Mouse (Mus musculus) small intestine, adult 2 months (tissue): ENCODE results near the gene Ddx19b. TPM values are rescaled to one million over a fixed set of nuclear protein-coding genes. Genes with fewer than 3 reads are reported as not detected.

ENCODE experiments used
- H3K27ac ChIP-seq: fragments of 200-500 bp; 2 replicates; pipeline ENCODE4 v1.5.1; 2012; ENCODE audit warnings: low read depth, low read length, control low read depth, inconsistent platforms; ENCODE audit not compliant: insufficient read depth
- H3K27me3 ChIP-seq: fragments of 200-500 bp; 2 replicates; pipeline ENCODE4 v1.6.1; 2012; ENCODE audit warnings: mild to moderate bottlenecking, moderate library complexity, low read length, inconsistent platforms; ENCODE audit not compliant: control insufficient read depth, insufficient read depth
- H3K36me3 ChIP-seq: fragments of 200-500 bp; 2 replicates; pipeline ENCODE4 v1.6.1; 2012; ENCODE audit warnings: mild to moderate bottlenecking, low read length, control low read depth, inconsistent platforms; ENCODE audit not compliant: control insufficient read depth, insufficient read depth
- H3K4me1 ChIP-seq: fragments of 200-500 bp; 2 replicates; pipeline ENCODE4 v1.6.1; 2012; ENCODE audit warnings: low read length, inconsistent platforms, mixed read lengths; ENCODE audit not compliant: control insufficient read depth, insufficient read depth, insufficient read length
- H3K4me3 ChIP-seq: fragments of 200-500 bp; 2 replicates; pipeline ENCODE4 v1.5.1; 2012; ENCODE audit warnings: low read depth, mild to moderate bottlenecking, control low read depth, inconsistent platforms, low read length, moderate library complexity
- CTCF ChIP-seq: fragments of 200-500 bp; IDR thresholded peaks from 2 replicates; pipeline ENCODE4 v1.5.1; 2012; ENCODE audit warnings: low read depth, mild to moderate bottlenecking, control low read depth, inconsistent platforms, low read length, moderate library complexity, mixed read lengths; ENCODE audit not compliant: insufficient replicate concordance, insufficient read length; ENCODE audit errors: extremely low read depth
- POLR2A ChIP-seq: fragments of 200-500 bp; IDR thresholded peaks from 2 replicates; pipeline ENCODE4 v1.6.1; 2012; ENCODE audit warnings: low read depth, mild to moderate bottlenecking, control low read depth, inconsistent platforms, low read length, moderate library complexity
- WGBS: fragments of 180-500 bp; shearing (Covaris S2); methylation state at CpG from one replicate; pipeline ENCODE4 v1.1.7; 2018; 5-methylcytosine and 5-hydroxymethylcytosine counted together
- polyA plus RNA-seq: library from polyadenylated mRNA; depleted of rRNA; stranded (reverse); fragments of >200 nt; gene quantifications from 2 replicates; pipeline ENCODE4 v1.2.3, GENCODE M21; 2012

Gene Ddx19b
- polyA plus RNA-seq, 1 experiment, result 1.7 TPM

DNA sequence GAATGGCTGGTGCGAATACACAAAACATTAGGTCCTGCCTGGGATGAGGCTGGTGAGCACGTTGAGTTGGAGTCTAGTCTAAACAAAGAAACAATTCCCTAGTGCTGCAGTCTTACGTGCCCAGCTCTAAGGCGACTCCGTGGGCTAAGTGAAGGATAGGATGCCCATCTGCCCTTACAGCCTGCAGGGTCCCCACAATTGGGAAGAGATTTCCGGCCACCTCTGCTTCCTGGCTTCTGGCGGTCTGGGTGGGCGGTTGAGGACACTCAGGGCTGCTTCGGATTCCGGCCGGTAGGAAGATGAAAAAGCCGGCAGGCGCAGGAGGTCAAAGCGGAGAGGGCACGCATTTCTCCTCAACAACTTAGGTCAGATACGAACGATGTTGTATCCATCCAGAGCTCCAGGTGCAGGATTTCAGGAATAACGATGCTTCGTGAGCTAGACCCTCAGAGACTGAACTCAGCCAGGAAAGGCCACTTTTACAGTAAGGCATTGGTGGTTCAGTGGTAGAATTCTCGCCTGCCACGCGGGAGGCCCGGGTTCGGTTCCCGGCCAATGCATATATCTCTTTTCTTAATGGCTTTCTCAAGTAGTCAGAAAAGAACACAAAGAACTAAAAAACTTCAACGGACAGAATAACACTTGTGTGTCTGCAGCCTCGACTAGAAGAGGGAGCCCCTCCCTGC is 30.7 kb upstream of the Ddx19b start:
- Histone ChIP-seq H3K36me3 (no peaks in the 10 kb centered on the region), H3K4me3 (peak overlapping the region; percentile 76), H3K27ac (no peak overlapping the region), H3K27me3 (no peaks in the 10 kb centered on the region), H3K4me1 (peaks cover 12% of the 10 kb centered on the region; the same call in 1 of the 2 replicates)
- WGBS, result under 1% methylated on average over 27 of the region's 27 CpGs
- 0 out of 2 replicates have a peak, but pooled peaks have one; percentile 14 for TF ChIP-seq POLR2A
- TF ChIP-seq CTCF, result no peak

DNA sequence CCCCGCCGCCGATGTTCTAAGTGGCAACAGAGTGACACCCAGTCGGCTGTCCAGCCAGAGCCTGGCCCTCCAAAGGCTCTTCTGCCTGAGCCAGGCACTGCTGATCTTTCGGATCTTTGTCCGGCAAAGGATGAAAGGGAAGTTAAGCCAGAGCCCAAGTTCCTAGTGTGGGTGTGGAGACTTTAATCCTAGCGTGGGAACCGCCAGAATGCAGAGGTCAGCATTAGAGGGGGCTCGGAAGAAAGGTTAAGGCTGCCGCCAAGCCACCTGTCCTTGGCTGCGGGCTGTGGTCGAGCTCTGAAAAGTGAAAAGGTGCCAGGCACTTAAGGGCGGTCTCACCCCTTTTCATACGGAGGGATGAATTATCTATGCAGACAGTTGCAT is 30.1 kb upstream of the Ddx19b start:
- Histone ChIP-seq H3K36me3 (no peaks in the 10 kb centered on the region), H3K4me1 (peaks cover 17% of the 10 kb centered on the region; the same call in 1 of the 2 replicates), H3K27me3 (no peaks in the 10 kb centered on the region), H3K4me3 (peak overlapping the region; percentile 76), H3K27ac (no peak overlapping the region)
- TF ChIP-seq POLR2A (no peak), CTCF (no peak)
- 2% methylated on average over 14 of the region's 14 CpGs for WGBS

DNA sequence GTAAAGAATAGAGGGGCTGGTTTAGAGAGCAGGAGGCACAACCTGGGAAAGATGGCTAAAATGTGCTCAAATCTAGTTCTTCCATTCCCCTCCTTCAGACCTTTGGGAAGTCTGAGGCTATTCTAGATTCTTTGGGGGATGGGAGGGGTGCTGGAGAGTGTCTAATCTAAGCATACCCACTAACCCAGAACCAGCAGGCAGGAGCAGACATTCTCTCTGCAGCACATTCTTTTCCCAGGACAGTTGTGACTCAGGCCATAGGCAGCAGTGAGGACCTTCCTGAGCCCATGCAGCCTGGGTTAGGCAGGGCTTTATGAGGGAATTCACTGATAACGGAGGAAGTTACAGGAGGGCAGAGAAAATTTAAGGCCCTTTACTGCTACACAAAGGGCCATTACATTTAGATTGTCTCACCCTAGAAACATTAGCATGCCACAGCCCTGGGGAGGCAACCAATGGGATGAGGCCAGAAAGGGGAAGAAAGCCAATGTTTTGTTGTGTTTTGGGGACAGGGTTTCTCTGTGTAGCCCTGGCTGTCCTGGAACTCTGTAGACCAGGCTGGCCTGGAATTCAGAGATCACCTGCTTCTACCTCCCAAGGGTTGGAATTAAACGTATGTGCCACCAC is 27.5 kb upstream of the Ddx19b start:
- no peak for TF ChIP-seq POLR2A
- TF ChIP-seq CTCF, result no peak

DNA sequence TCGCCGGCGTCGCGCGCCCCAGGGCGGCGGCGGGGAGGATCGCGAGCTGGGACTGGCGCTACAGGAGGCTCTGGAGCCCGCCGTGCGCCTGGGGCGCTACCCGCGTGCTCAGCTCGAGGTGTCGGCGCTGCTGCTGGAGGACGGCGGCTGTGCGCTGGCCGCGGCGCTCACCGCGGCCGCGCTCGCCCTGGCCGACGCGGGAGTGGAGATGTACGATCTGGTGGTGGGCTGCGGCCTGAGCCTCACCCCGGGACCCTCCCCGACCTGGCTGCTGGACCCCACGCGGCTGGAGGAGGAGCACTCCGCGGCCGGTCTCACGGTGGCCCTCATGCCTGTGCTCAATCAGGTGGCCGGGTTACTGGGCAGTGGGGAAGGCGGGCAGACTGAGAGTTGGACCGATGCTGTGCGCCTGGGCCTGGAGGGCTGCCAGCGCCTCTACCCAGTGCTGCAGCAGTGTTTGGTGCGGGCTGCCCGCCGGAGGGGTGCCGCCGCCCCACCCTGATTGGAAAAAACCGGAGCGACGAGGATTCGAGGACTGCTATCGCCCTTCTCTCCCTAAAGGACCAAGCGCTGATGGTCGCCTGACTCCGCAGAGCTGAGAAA is 25.2 kb upstream of the Ddx19b start:
- TF ChIP-seq POLR2A, result no peak
- no peak for TF ChIP-seq CTCF
- Histone ChIP-seq H3K27me3 (no peaks in the 10 kb centered on the region), H3K36me3 (peaks cover 35% of the 10 kb centered on the region), H3K4me3 (peak overlapping the region; percentile 97), H3K4me1 (peaks cover 16% of the 10 kb centered on the region; the same call in 1 of the 2 replicates), H3K27ac (peak overlapping the region; percentile 70)
- under 1% methylated on average over 63 of the region's 63 CpGs for WGBS

More for the DNA sequence above, 27.5 kb upstream of the Ddx19b start:
- Histone ChIP-seq H3K27me3 (no peaks in the 10 kb centered on the region), H3K36me3 (peaks cover 14% of the 10 kb centered on the region), H3K27ac (no peak overlapping the region), H3K4me1 (peaks cover 17% of the 10 kb centered on the region; the same call in 1 of the 2 replicates), H3K4me3 (no peak overlapping the region)
- 27% methylated on average over 2 of the region's 2 CpGs for WGBS

DNA sequence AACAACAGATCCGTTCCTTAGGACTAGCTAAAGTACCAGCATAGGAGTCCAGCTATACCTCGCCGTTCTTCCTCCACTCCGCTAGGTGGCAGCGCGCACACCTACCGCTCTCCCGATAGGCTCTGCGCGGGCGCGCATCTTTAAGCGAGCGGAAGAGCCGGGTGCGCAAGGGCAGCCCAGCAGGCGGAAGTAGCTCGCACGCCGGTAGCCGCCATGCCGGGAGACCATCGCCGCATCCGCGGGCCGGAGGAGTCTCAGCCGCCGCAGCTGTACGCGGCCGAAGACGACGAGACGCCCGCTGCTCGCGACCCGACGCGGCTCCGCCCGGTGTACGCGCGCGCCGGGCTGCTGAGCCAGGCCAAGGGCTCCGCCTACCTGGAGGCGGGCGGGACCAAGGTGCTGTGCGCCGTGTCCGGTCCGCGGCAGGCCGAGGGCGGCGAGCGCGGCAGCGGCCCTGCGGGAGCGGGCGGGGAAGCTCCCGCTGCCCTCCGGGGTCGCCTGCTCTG is 24.7 kb upstream of the Ddx19b start, which contains the start of gene Exosc6:
TSS of gene Exosc6 (plus strand) at position 182 of the 506 bp plus-strand sequence.
- TF ChIP-seq POLR2A (peak; percentile 59; the same call in 1 of the 2 replicates), CTCF (peak; percentile 87)
- H3K4me3 ChIP-seq, result peak within 1 kb of the TSS; percentile 97
- H3K27ac ChIP-seq, result peak within 1 kb of the TSS; percentile 70
- no peaks in the 10 kb centered on the region for H3K27me3 ChIP-seq
- WGBS, result under 1% methylated on average over 68 of the region's 68 CpGs
- H3K36me3 ChIP-seq, result peaks cover 39% of the 10 kb centered on the region
- peaks cover 12% of the 10 kb centered on the region; the same call in 1 of the 2 replicates for H3K4me1 ChIP-seq

DNA sequence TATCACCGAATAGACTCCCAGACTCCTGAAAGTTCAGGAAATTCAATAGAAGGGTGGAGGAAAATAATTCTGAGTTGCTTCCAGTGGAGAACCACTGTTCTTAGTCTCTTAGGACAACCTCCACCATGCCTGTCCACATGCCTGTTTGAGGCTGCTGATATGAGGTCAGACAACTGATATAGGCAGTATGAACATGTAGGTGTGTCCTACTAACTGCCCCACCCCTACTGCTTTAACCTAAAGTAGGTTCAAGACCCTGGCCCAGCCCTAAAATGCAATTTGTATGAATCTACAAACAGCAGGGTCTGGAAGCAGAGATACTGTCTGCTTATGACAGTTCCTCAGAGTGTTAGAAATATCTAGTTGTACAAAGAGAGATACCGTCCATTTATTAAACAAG is 24.1 kb upstream of the Ddx19b start:
- H3K4me1 ChIP-seq, result peaks cover 6% of the 10 kb centered on the region; the same call in 1 of the 2 replicates
- TF ChIP-seq CTCF (no peak), POLR2A (no peak)
- 64% methylated on average over 2 of the region's 2 CpGs for WGBS
- no peaks in the 10 kb centered on the region for H3K27me3 ChIP-seq
- H3K4me3 ChIP-seq, result no peak overlapping the region
- no peak overlapping the region for H3K27ac ChIP-seq
- peaks cover 43% of the 10 kb centered on the region for H3K36me3 ChIP-seq
